12 mouse cellular contexts compared by ENCODE assay signal in genomic region chr15:30423146-30423545, GRCm38 (mm10).
"Had no signal": no experiment of that assay in that cellular context is flagged by ENCODE, and none has a peak within 500 bp of the region (broad histone marks: within the 10 kb centered on the region; RNA-seq: fewer than 3 reads in every experiment).

No protein-coding gene starts in this region.

- DNase-seq: retina, postnatal 1 day; right cerebral cortex, adult 18-20 months; right cerebral cortex, postnatal 14 days; right cerebral cortex, postnatal 25 days; right cerebral cortex, postnatal 4 days; spleen, adult 18-20 months; thymus, adult 18-20 months; thymus, adult 2 months; thymus, postnatal 14 days; thymus, postnatal 25 days; thymus, postnatal 36 days; thymus, postnatal 4 days had no signal
